Mouse (Mus musculus): Measurements from ENCODE around the gene Spta1. TPM values are rescaled to one million over a fixed set of nuclear protein-coding genes. Genes with fewer than 3 reads are reported as not detected.

The Spta1 gene
- total RNA-seq, 2 experiments from 2014 or later: 5.0 to 10.4 TPM

DNA sequence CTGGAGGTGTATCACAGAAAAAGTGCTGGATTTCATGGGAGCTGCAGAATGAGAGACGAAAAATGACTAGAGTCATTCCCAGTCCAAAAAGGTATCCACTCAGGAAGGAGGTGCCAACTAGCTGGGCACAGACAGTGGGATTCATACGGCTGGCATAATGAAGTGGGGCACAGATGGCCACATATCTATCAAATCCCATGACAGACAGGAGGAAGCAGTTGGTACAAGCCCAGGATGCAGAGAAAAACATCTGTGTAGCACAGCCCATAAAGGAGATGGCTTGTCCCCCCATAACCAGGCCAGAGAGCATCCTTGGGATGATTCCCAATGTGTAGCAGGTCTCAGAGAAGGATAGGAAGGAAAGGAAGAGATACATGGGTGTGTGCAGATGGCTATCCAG is 77.8 kb downstream of the Spta1 start:
- DNase-seq (ENCODE audit: low spot score in 2 of 2): no peak

DNA sequence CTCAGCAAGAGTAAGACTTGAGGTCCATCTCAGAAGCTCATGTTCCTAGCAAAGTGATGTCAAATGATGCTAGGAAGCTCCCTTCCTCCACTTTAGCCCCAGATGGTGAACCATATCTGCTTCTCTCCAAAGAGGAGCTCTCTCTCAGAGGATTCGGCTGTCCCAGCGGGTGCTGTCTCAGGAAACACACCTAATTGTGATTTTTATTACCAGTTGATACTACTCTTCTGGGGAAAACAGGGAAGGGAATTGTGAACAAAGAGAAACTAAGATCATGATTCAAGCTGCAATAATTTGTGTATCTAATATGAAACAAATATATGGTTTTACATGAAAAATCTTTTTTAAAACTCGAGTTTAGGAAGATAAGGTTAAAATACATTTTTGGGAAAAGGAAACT is 79.4 kb downstream of the Spta1 start, which contains the start of gene Olfr419:
Gene Olfr419 (minus strand): TSS at position 101 of the 400 bp plus-strand sequence.
- DNase-seq (ENCODE audit: low spot score in 2 of 2): no peak

DNA sequence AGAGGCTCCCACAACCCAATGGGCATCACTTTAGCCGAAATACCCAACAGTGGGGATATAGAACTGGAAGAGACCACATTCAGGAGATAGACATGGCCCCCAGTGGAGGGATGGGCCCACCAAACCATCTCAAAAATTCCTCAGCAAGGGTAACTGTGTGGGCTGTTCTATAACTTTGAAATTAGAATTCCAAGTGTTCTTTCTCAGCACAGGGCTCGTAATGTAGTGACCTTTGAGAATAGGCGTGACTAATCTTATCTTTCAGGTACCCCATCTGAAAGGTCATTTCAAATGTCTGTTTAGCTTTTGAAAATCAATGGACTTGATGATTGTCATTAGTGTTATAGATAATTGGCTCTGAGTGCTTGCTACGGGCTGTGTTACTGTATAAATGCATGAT is 95.2 kb downstream of the Spta1 start:
- no peak for DNase-seq (ENCODE audit: low spot score in 2 of 2)

DNA sequence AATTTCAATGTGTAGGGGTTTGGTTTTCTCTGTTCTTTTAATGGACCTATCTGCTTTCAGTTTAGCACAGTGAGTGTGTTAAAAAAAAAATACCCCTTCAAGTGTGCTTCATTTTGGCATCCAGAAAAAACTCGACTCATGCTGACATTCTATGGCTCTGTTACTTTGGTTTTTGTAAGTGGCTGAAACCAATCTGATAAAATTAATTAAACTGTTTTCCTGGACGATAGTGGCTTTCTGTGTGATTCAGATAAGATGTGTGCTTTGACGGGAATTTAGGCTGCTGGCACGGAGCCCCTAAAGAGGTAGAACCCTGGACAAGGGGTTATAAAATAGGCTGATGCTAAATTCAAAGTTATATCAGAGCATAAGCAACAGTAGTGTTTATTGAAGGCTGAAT is 96.6 kb downstream of the Spta1 start:
- no peak for DNase-seq (ENCODE audit: low spot score in 2 of 2)

DNA sequence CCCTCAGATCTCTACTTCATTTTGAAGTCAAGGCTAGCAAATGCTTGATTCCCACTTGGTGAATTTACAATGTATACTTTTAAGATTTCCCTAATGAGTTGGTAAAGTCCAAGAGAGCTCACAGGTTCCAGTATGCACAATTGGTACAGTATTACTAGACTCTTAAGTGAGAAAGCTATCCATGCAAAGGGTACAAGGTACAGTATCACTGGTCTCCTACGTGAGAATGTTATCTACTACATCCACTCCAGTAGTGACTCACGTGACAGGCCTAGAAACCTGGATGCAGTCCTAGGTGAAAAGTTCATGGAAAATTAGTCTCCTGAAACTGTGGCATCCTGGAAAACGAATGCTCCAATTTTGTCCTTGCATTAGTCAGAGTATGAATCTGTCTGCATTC is 98.1 kb downstream of the Spta1 start:
- DNase-seq (ENCODE audit: low spot score in 2 of 2): no peak

Other genes starting within 250 kb of the Spta1 start
- 10 to 100 TPM in 1 of 2 experiments, 1 to 10 TPM in 1; 8.4 to 10.1 TPM for gene Mndal, start 230.3 kb upstream of the Spta1 start, total RNA-seq (2021)
- 1 to 10 TPM; 6.4 to 6.5 TPM for gene Ifi203, start 230.1 kb upstream of the Spta1 start, total RNA-seq (2021)
- not detected for gene Ifi202b, start 190.0 kb upstream of the Spta1 start, total RNA-seq (2021)
- under 1 TPM; 0.68 to 0.70 TPM for gene Ifi205, start 141.0 kb upstream of the Spta1 start, total RNA-seq (2021)
- not detected for gene Olfr433, start 132.1 kb upstream of the Spta1 start, total RNA-seq (2021)
- not detected for gene Olfr432, start 123.6 kb upstream of the Spta1 start, total RNA-seq (2021)
- not detected for gene Olfr430, start 106.2 kb upstream of the Spta1 start, total RNA-seq (2021)
- gene Olfr429, start 88.4 kb upstream of the Spta1 start, total RNA-seq (2021): not detected
- gene Olfr427, start 75.9 kb upstream of the Spta1 start, total RNA-seq (2021): not detected
- not detected for gene Olfr231, start 51.6 kb upstream of the Spta1 start, total RNA-seq (2021)
- not detected for gene Olfr424, start 41.3 kb upstream of the Spta1 start, total RNA-seq (2021)
- not detected for gene Olfr420, start 17.1 kb upstream of the Spta1 start, total RNA-seq (2021)
- gene Olfr419, start 79.3 kb downstream of the Spta1 start, total RNA-seq (2021): not detected
- not detected for gene Mptx1, start 157.7 kb downstream of the Spta1 start, total RNA-seq (2021)
- gene Olfr417, start 192.3 kb downstream of the Spta1 start, total RNA-seq (2021): not detected
- gene Olfr248, start 218.3 kb downstream of the Spta1 start, total RNA-seq (2021): not detected

Measured in adrenal gland, postnatal 4 days (tissue).